In genomic region chr9:86020133-86020532, GRCm38 (mm10) we compare ENCODE assay signal across 24 mouse cellular contexts.
DNase-seq lines count a peak whose midpoint lies in the region; ATAC-seq lines count a peak whose summit lies in the region.
"Had no signal": no experiment of that assay in that cellular context is flagged by ENCODE, and none has a peak within 500 bp of the region (broad histone marks: within the 10 kb centered on the region; RNA-seq: fewer than 3 reads in every experiment).

No protein-coding gene starts in this region.

- peak; percentile 6 for DNase-seq in heart, adult 11 months
- no peak for DNase-seq in hindbrain, embryonic 10.5 days (ENCODE audit: low spot score)
- DNase-seq in neural tube, embryonic 10.5 days (ENCODE audit: extremely low spot score, low spot score), result no peak
- DNase-seq: adrenal gland, adult 8-10 months; adrenal gland, postnatal 25 days; cerebellum, adult 11-12 months; cerebellum, adult 8-10 months; cerebellum, postnatal 10 days; cerebellum, postnatal 36 days; embryo, embryonic 11 days; gastrocnemius, postnatal 25 days; heart, adult 2 months had no signal

- no peaks in the 10 kb centered on the region for H3K9me3 ChIP-seq in heart, embryonic 11.5 days (replicated peaks; ENCODE audit: control insufficient read depth, low read length)
- no peaks in the 10 kb centered on the region for H3K9me3 ChIP-seq in hindbrain, embryonic 15.5 days
- no peaks in the 10 kb centered on the region for H3K9me3 ChIP-seq in hindbrain, embryonic 10.5 days
- H3K9me3 ChIP-seq in neural tube, embryonic 13.5 days, result no peaks in the 10 kb centered on the region
- H3K9me3 ChIP-seq: embryonic facial prominence, embryonic 10.5 days; embryonic facial prominence, embryonic 13.5 days; forebrain, embryonic 12.5 days; forebrain, embryonic 15.5 days; heart, embryonic 10.5 days had no signal

- H3K4me2 ChIP-seq in heart, embryonic 11.5 days, result no peak overlapping the region
- H3K4me2 ChIP-seq in hindbrain, embryonic 15.5 days, result no peak overlapping the region
- no peak overlapping the region for H3K4me2 ChIP-seq in neural tube, embryonic 13.5 days
- H3K4me2 ChIP-seq: embryonic facial prominence, embryonic 13.5 days; forebrain, embryonic 12.5 days; forebrain, embryonic 15.5 days had no signal

- H3K9ac ChIP-seq in heart, embryonic 11.5 days (ENCODE audit: low read depth, low read length), result no peak overlapping the region
- H3K9ac ChIP-seq in hindbrain, embryonic 15.5 days, result no peak overlapping the region
- H3K9ac ChIP-seq in neural tube, embryonic 13.5 days, result no peak overlapping the region
- H3K9ac ChIP-seq: embryonic facial prominence, embryonic 13.5 days; forebrain, embryonic 12.5 days; forebrain, embryonic 15.5 days had no signal

- WGBS in heart, embryonic 11.5 days (ENCODE audit: insufficient replicate concordance), result 85% methylated on average over 6 of the region's 6 CpGs
- 62% methylated on average over 6 of the region's 6 CpGs for WGBS in hindbrain, embryonic 15.5 days
- WGBS in hindbrain, embryonic 10.5 days, result 94% methylated on average over 6 of the region's 6 CpGs
- 59% methylated on average over 6 of the region's 6 CpGs for WGBS in neural tube, embryonic 13.5 days

- no peak for ATAC-seq in heart, embryonic 11.5 days (replicated peaks; ENCODE audit: insufficient number of reproducible peaks, low FRiP score, low TSS enrichment)
- ATAC-seq in hindbrain, embryonic 15.5 days (ENCODE audit: low FRiP score, low read depth), result peak; percentile 23; the same call in 1 of the 2 replicates
- ATAC-seq in neural tube, embryonic 13.5 days (ENCODE audit: low read depth), result peak; percentile 79
- ATAC-seq: activated CD4-positive, CD25-positive, alpha-beta regulatory T cell, adult 4 months; forebrain, embryonic 15.5 days; inflammation-experienced regulatory T-cells, adult 6 months; intestine, embryonic 16.5 days had no signal

- no peaks in the 10 kb centered on the region for H3K27me3 ChIP-seq in heart, embryonic 11.5 days (ENCODE audit: control insufficient read depth, insufficient read depth, low read length)
- H3K27me3 ChIP-seq in hindbrain, embryonic 15.5 days, result no peaks in the 10 kb centered on the region
- H3K27me3 ChIP-seq in hindbrain, embryonic 10.5 days (ENCODE audit: insufficient read depth, poor library complexity, severe bottlenecking), result no peaks in the 10 kb centered on the region
- H3K27me3 ChIP-seq in neural tube, embryonic 13.5 days, result no peaks in the 10 kb centered on the region
- H3K27me3 ChIP-seq: embryonic facial prominence, embryonic 13.5 days; forebrain, embryonic 12.5 days; forebrain, embryonic 15.5 days had no signal

- H3K36me3 ChIP-seq in heart, embryonic 11.5 days (ENCODE audit: control insufficient read depth, insufficient read depth, low read length), result no peaks in the 10 kb centered on the region
- H3K36me3 ChIP-seq in hindbrain, embryonic 15.5 days, result no peaks in the 10 kb centered on the region
- no peaks in the 10 kb centered on the region for H3K36me3 ChIP-seq in hindbrain, embryonic 10.5 days
- H3K36me3 ChIP-seq in neural tube, embryonic 13.5 days, result no peaks in the 10 kb centered on the region
- H3K36me3 ChIP-seq: embryonic facial prominence, embryonic 10.5 days; embryonic facial prominence, embryonic 13.5 days; forebrain, embryonic 12.5 days; forebrain, embryonic 15.5 days; heart, embryonic 10.5 days had no signal

- no peak overlapping the region for H3K4me3 ChIP-seq in heart, embryonic 11.5 days (ENCODE audit: low read depth, low read length)
- no peak overlapping the region for H3K4me3 ChIP-seq in hindbrain, embryonic 15.5 days
- H3K4me3 ChIP-seq in hindbrain, embryonic 10.5 days, result no peak overlapping the region
- H3K4me3 ChIP-seq in neural tube, embryonic 13.5 days, result no peak overlapping the region
- H3K4me3 ChIP-seq: embryonic facial prominence, embryonic 10.5 days; embryonic facial prominence, embryonic 13.5 days; erythroblast, embryonic 14.5 days; forebrain, embryonic 12.5 days; forebrain, embryonic 15.5 days; heart, adult 2 months; heart, embryonic 10.5 days had no signal

- no peak overlapping the region for H3K27ac ChIP-seq in heart, embryonic 11.5 days (ENCODE audit: low read depth, low read length)
- H3K27ac ChIP-seq in hindbrain, embryonic 15.5 days (replicated peaks), result no peak overlapping the region; the same call in 1 of the 2 replicates
- H3K27ac ChIP-seq in hindbrain, embryonic 10.5 days, result no peak overlapping the region
- peak overlapping the region; percentile 70 for H3K27ac ChIP-seq in neural tube, embryonic 13.5 days (replicated peaks)
- H3K27ac ChIP-seq: embryonic facial prominence, embryonic 10.5 days; embryonic facial prominence, embryonic 13.5 days; forebrain, embryonic 12.5 days; forebrain, embryonic 15.5 days; heart, adult 2 months; heart, embryonic 10.5 days had no signal

- no peaks in the 10 kb centered on the region for H3K4me1 ChIP-seq in heart, embryonic 11.5 days (ENCODE audit: control insufficient read depth, insufficient read depth, low read length)
- no peaks in the 10 kb centered on the region; the same call in 1 of the 2 replicates for H3K4me1 ChIP-seq in hindbrain, embryonic 15.5 days (replicated peaks)
- H3K4me1 ChIP-seq in hindbrain, embryonic 10.5 days (replicated peaks), result no peaks in the 10 kb centered on the region
- peaks cover 7% of the 10 kb centered on the region for H3K4me1 ChIP-seq in neural tube, embryonic 13.5 days (replicated peaks)
- H3K4me1 ChIP-seq: embryonic facial prominence, embryonic 10.5 days; embryonic facial prominence, embryonic 13.5 days; forebrain, embryonic 15.5 days; heart, embryonic 10.5 days had no signal
